Comparison of ENCODE assay signal across 21 mouse cellular contexts in the genomic region with DNA sequence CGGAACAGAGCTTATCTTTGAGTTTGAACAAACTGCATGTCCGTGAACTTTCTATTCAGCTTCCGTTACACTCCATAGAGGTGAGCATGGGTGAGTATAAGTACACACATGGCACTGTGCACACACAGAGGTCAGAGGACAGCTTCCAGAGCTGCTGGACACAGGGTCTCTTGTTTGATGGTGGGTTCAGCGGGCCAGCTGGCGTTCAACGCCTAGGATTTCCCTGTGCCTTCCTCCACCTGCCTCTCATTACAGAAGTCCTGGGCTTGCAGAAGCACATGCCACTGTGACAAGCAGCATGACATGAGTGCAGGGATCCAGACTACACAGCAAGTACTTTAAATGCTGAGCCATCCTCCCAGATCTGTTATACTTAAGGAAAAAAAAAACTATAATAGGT.
DNase-seq lines count a peak whose midpoint lies in the region; ATAC-seq lines count a peak whose summit lies in the region.
"Had no signal": no experiment of that assay in that cellular context is flagged by ENCODE, and none has a peak within 500 bp of the region (broad histone marks: within the 10 kb centered on the region; RNA-seq: fewer than 3 reads in every experiment).

No protein-coding gene starts in this region.

- intact Hi-C loops in gastrocnemius, postnatal 14 days (cut with DNase I; ENCODE audit: low total_unique reads), result no loop called here

- peak; percentile 15; the same call in 1 of the 2 replicates for ATAC-seq in cerebellum, adult (ENCODE audit: insufficient number of reproducible peaks, low FRiP score, low TSS enrichment)
- ATAC-seq: CD4-positive, CD25-positive, alpha-beta regulatory T cell, adult 4 months; forebrain, postnatal 0 days; intestine, embryonic 15.5 days had no signal

- no peak for DNase-seq in cerebellum, postnatal 36 days
- peak; percentile 36 for DNase-seq in embryo, embryonic 11 days
- peak; percentile 41 for DNase-seq in forelimb bud, embryonic 11.5 days (ENCODE audit: low read depth, low spot score)
- DNase-seq in gastrocnemius, postnatal 14 days, result no peak
- DNase-seq in spleen, postnatal 4 days (ENCODE audit: low spot score in 2 of 2), result no peak
- no peak for DNase-seq in cerebellum, adult 8-10 months
- DNase-seq: adrenal gland, adult 8-10 months; adrenal gland, postnatal 36 days; B cell, adult 2 months; cerebellum, adult 11-12 months; cerebellum, adult 9-11 months; forebrain, postnatal 0 days; gastrocnemius, adult 2 months; gastrocnemius, postnatal 36 days; heart, adult 11 months; heart, postnatal 10 days; heart, postnatal 4 days; kidney, adult 18-20 months had no signal

Comparison
In these comparisons a context has a peak if more than half of its experiments do, and no peak if none do; other contexts are left out.
1. DNase-seq: peak in embryo, embryonic 11 days (single experiment) and forelimb bud, embryonic 11.5 days (single experiment); none in cerebellum, postnatal 36 days (0 of 2), gastrocnemius, postnatal 14 days (single experiment), spleen, postnatal 4 days (0 of 2) and cerebellum, adult 8-10 months (single experiment).